In the genomic region with DNA sequence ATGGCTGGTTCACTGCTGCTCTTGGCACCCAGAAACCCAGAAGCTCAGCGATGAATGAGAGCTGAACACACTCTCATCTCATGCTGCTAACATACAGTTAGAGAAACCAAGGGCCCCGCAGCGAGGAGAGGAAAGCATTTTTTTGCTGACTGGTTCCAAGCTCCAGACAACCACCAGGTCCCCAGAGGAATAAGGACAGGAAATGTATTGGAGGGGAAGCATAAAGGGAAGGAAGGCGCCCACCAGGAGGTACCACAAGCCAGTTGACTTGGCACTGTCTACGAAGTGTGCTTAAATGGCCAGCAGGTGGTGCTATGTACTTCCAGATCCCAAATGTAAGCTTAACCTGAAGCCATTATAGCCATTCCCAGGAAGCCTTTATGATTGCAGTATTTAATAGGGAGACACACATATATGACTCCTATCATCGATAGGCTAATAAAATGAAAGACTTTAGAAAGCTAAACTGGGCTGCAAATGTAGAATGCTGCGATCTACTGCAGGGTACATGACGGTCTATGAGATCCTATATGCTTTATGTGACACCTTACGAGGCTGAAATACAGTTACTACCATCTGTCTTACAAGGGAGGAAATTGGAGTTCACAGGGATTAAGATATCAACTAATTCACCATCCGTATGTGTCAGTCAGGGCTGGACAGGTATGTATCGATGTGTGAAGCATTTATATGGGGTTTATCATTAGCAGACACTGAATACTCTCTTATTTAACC, we compare ENCODE assay signal across 9 mouse cellular contexts. TPM values are rescaled to one million over a fixed set of nuclear protein-coding genes. Genes with fewer than 3 reads are reported as not detected.
DNase-seq lines count a peak whose midpoint lies in the region; ATAC-seq and TF ChIP-seq lines count a peak whose summit lies in the region.
"Had no signal": no experiment of that assay in that cellular context is flagged by ENCODE, and none has a peak within 500 bp of the region (broad histone marks: within the 10 kb centered on the region; RNA-seq: fewer than 3 reads in every experiment).

No protein-coding gene starts in this region.

- H3K79me2 ChIP-seq in heart, adult 2 months (replicated peaks; ENCODE audit: control insufficient read depth, insufficient read depth, low read length) = no peaks in the 10 kb centered on the region

- H3K27me3 ChIP-seq in heart, adult 2 months (ENCODE audit: control insufficient read depth, insufficient read depth, low read length) = no peaks in the 10 kb centered on the region
- peaks cover 6% of the 10 kb centered on the region; the same call in 1 of the 2 replicates for H3K27me3 ChIP-seq in heart, embryonic 11.5 days (ENCODE audit: control insufficient read depth, insufficient read depth, low read length)
- H3K27me3 ChIP-seq in forebrain, embryonic 13.5 days = peaks cover 66% of the 10 kb centered on the region
- peaks cover 3% of the 10 kb centered on the region for H3K27me3 ChIP-seq in hindbrain, embryonic 16.5 days (replicated peaks; ENCODE audit: control insufficient read depth, insufficient read depth, low read length)
- H3K27me3 ChIP-seq in small intestine, adult 2 months (ENCODE audit: control insufficient read depth, insufficient read depth, low read length) = peaks cover 16% of the 10 kb centered on the region

- ATAC-seq in heart, embryonic 11.5 days (replicated peaks; ENCODE audit: insufficient number of reproducible peaks, low FRiP score, low TSS enrichment) = no peak
- peak; percentile 83 for ATAC-seq in forebrain, embryonic 13.5 days
- peak; percentile 87 for ATAC-seq in hindbrain, embryonic 16.5 days

- intact Hi-C loops in heart, adult 2 months (cut with DNase I) = loop anchor here (1.0 to 10.0 kb wide), 8 partner anchors 52 to 842 kb away; no protein-coding TSS in a partner anchor

- H3K36me3 ChIP-seq in heart, adult 2 months (ENCODE audit: control insufficient read depth, insufficient read depth, low read length) = peaks cover 5% of the 10 kb centered on the region
- no peaks in the 10 kb centered on the region for H3K36me3 ChIP-seq in heart, embryonic 11.5 days (ENCODE audit: control insufficient read depth, insufficient read depth, low read length)
- H3K36me3 ChIP-seq in forebrain, embryonic 13.5 days (ENCODE audit: poor library complexity, severe bottlenecking) = no peaks in the 10 kb centered on the region
- no peaks in the 10 kb centered on the region for H3K36me3 ChIP-seq in hindbrain, embryonic 16.5 days (ENCODE audit: control insufficient read depth, insufficient read depth, low read length)
- no peaks in the 10 kb centered on the region for H3K36me3 ChIP-seq in small intestine, adult 2 months (ENCODE audit: control insufficient read depth, insufficient read depth, low read length)

- 33% methylated on average over 11 of the region's 11 CpGs for WGBS in heart, adult 2 months
- WGBS in heart, embryonic 11.5 days (ENCODE audit: insufficient replicate concordance) = 40% methylated on average over 11 of the region's 11 CpGs
- 44% methylated on average over 11 of the region's 11 CpGs for WGBS in forebrain, embryonic 13.5 days
- WGBS in hindbrain, embryonic 16.5 days = 38% methylated on average over 11 of the region's 11 CpGs
- WGBS in small intestine, adult 2 months = 40% methylated on average over 11 of the region's 11 CpGs

- no peak overlapping the region for H3K4me3 ChIP-seq in heart, adult 2 months
- no peak overlapping the region for H3K4me3 ChIP-seq in heart, embryonic 11.5 days (ENCODE audit: low read depth, low read length)
- no peak overlapping the region for H3K4me3 ChIP-seq in forebrain, embryonic 13.5 days
- no peak overlapping the region for H3K4me3 ChIP-seq in hindbrain, embryonic 16.5 days (ENCODE audit: low read length)
- H3K4me3 ChIP-seq in small intestine, adult 2 months (ENCODE audit: low read depth, low read length) = no peak overlapping the region
- H3K4me3 ChIP-seq: myocyte had no signal

- peaks cover 8% of the 10 kb centered on the region for H3K4me1 ChIP-seq in heart, adult 2 months (ENCODE audit: control insufficient read depth, insufficient read depth, low read length)
- peaks cover 14% of the 10 kb centered on the region for H3K4me1 ChIP-seq in heart, embryonic 11.5 days (ENCODE audit: control insufficient read depth, insufficient read depth, low read length)
- H3K4me1 ChIP-seq in forebrain, embryonic 13.5 days = peaks cover 13% of the 10 kb centered on the region; the same call in 1 of the 2 replicates
- H3K4me1 ChIP-seq in hindbrain, embryonic 16.5 days (ENCODE audit: control insufficient read depth, insufficient read depth, low read depth, low read length) = peaks cover 8% of the 10 kb centered on the region
- no peaks in the 10 kb centered on the region; the same call in 1 of the 2 replicates for H3K4me1 ChIP-seq in small intestine, adult 2 months (ENCODE audit: control insufficient read depth, insufficient read depth, insufficient read length, low read length)

- peak; percentile 57 to 65 for DNase-seq in heart, adult 2 months
- DNase-seq in brain, embryonic 14.5 days (ENCODE audit: low read depth) = peak; percentile 93
- DNase-seq in layer of hippocampus, postnatal 25 days (ENCODE audit: extremely low spot score in 1 of 2, low spot score in 1 of 2) = peak; percentile 37 to 68
- DNase-seq in mesoderm, embryonic 11.5 days (ENCODE audit: low read depth, low spot score) = peak; percentile 82

- no peak overlapping the region for H3K4me2 ChIP-seq in heart, embryonic 11.5 days
- H3K4me2 ChIP-seq in forebrain, embryonic 13.5 days = no peak overlapping the region
- H3K4me2 ChIP-seq in hindbrain, embryonic 16.5 days (ENCODE audit: low read length) = no peak overlapping the region

- no peak for TF ChIP-seq POLR2A in heart, adult 2 months (IDR thresholded peaks at IDR 0.05; ENCODE audit: insufficient read depth, low read depth, low read length)
- TF ChIP-seq POLR2A in brain, embryonic 14.5 days (IDR thresholded peaks at IDR 0.05; ENCODE audit: borderline replicate concordance, extremely low read depth, insufficient read depth, insufficient read length, poor library complexity, severe bottlenecking) = no peak
- no peak for TF ChIP-seq POLR2A in small intestine, adult 2 months (IDR thresholded peaks at IDR 0.05; ENCODE audit: low read depth, low read length)

- H3K9ac ChIP-seq in heart, adult 2 months (ENCODE audit: low read depth, low read length) = no peak overlapping the region
- H3K9ac ChIP-seq in heart, embryonic 11.5 days (ENCODE audit: low read depth, low read length) = no peak overlapping the region
- H3K9ac ChIP-seq in forebrain, embryonic 13.5 days = no peak overlapping the region
- no peak overlapping the region for H3K9ac ChIP-seq in hindbrain, embryonic 16.5 days (ENCODE audit: low read depth, low read length)

- no peak overlapping the region for H3K27ac ChIP-seq in heart, adult 2 months
- no peak overlapping the region for H3K27ac ChIP-seq in heart, embryonic 11.5 days (ENCODE audit: low read depth, low read length)
- no peak overlapping the region for H3K27ac ChIP-seq in forebrain, embryonic 13.5 days
- H3K27ac ChIP-seq in hindbrain, embryonic 16.5 days (ENCODE audit: low read depth, low read length) = no peak overlapping the region
- H3K27ac ChIP-seq in small intestine, adult 2 months (ENCODE audit: insufficient read depth, low read depth, low read length) = no peak overlapping the region

- 0 out of 2 replicates have a peak, but pooled peaks have one; percentile 44 for TF ChIP-seq EP300 in heart, adult 2 months (IDR thresholded peaks at IDR 0.05; ENCODE audit: insufficient read depth, low read depth, low read length)

- no peaks in the 10 kb centered on the region for H3K9me3 ChIP-seq in heart, embryonic 11.5 days (replicated peaks; ENCODE audit: control insufficient read depth, low read length)
- no peaks in the 10 kb centered on the region for H3K9me3 ChIP-seq in forebrain, embryonic 13.5 days (replicated peaks)
- no peaks in the 10 kb centered on the region for H3K9me3 ChIP-seq in hindbrain, embryonic 16.5 days (ENCODE audit: control insufficient read depth, low read length)

- TF ChIP-seq CTCF in heart, adult 2 months (IDR thresholded peaks at IDR 0.05) = peak; percentile 96
- peak; percentile 85 for TF ChIP-seq CTCF in brain, embryonic 14.5 days (IDR thresholded peaks at IDR 0.05; ENCODE audit: borderline replicate concordance, extremely low read depth, insufficient read depth, insufficient read length)
- peak; percentile 55; the same call in 1 of the 2 replicates for TF ChIP-seq CTCF in small intestine, adult 2 months (IDR thresholded peaks at IDR 0.05; ENCODE audit: extremely low read depth, insufficient read length, insufficient replicate concordance, low read depth, low read length)

RNA-seq across cellular contexts. Expression of a gene that starts 33.1 kb away (rescaled TPM):
- not detected for total RNA-seq in heart, adult 2 months (2021)
- polyA plus RNA-seq in heart, adult 2 months (2012; rRNA removed) = not detected in 2 replicates
- 0.09 TPM in 1 of 2 replicates, not detected in the other for polyA plus RNA-seq in heart, embryonic 11.5 days (2014; fragmentation: Nextera tagmentation; extraction: Ambion mirVana)
- polyA plus RNA-seq in brain, embryonic 14.5 days (2012; rRNA removed) = not detected in 2 replicates
- polyA plus RNA-seq in forebrain, embryonic 13.5 days (2015; fragmentation: Nextera tagmentation; extraction: Ambion mirVana) = not detected in 2 replicates
- polyA plus RNA-seq in hindbrain, embryonic 16.5 days (2015; fragmentation: Nextera tagmentation; extraction: Ambion mirVana) = not detected in 2 replicates
- total RNA-seq in layer of hippocampus, postnatal 25 days (2021) = not detected
- polyA plus RNA-seq in small intestine, adult 2 months (2012; rRNA removed) = not detected in 2 replicates
- polyA plus RNA-seq: myocyte had no signal
